Comparison of ENCODE assay signal across 8 mouse cellular contexts in the genomic region with DNA sequence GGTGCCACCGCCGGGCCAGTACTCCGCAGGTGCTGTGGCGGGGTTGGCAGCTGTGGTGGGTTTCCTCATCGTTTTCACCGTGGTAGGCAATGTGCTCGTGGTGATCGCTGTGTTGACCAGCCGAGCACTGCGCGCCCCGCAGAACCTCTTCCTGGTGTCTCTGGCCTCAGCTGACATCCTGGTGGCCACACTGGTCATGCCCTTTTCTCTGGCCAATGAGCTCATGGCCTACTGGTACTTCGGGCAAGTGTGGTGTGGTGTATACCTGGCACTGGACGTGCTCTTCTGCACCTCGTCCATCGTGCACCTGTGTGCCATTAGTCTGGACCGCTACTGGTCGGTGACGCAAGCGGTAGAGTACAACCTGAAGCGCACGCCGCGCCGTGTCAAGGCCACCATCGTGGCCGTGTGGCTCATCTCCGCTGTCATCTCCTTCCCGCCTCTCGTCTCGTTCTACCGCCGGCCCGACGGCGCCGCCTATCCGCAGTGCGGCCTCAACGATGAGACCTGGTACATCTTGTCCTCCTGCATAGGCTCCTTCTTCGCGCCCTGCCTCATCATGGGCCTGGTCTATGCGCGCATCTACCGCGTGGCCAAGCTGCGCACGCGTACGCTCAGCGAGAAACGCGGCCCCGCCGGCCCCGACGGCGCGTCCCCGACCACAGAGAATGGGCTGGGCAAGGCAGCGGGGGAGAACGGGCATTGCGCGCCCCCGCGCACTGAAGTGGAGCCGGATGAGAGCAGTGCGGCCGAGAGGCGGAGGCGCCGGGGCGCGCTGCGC. TPM values are rescaled to one million over a fixed set of nuclear protein-coding genes. Genes with fewer than 3 reads are reported as not detected.
DNase-seq lines count a peak whose midpoint lies in the region; ATAC-seq lines count a peak whose summit lies in the region.

No protein-coding gene starts in this region.

- H3K4me1 ChIP-seq in midbrain, embryonic 10.5 days = peaks cover 28% of the 10 kb centered on the region
- peaks cover 5% of the 10 kb centered on the region; the same call in 1 of the 2 replicates for H3K4me1 ChIP-seq in stomach, embryonic 16.5 days (ENCODE audit: control insufficient read depth, insufficient read depth, low read length)

- ATAC-seq in stomach, embryonic 16.5 days (ENCODE audit: insufficient read depth, low FRiP score) = no peak

- H3K9ac ChIP-seq in stomach, embryonic 16.5 days (ENCODE audit: low read length) = no peak overlapping the region

- no peak overlapping the region for H3K27ac ChIP-seq in midbrain, embryonic 10.5 days (replicated peaks)
- no peak overlapping the region for H3K27ac ChIP-seq in stomach, embryonic 16.5 days (ENCODE audit: low read length)

- H3K4me3 ChIP-seq in midbrain, embryonic 10.5 days = peak overlapping the region; percentile 62
- H3K4me3 ChIP-seq in stomach, embryonic 16.5 days (replicated peaks; ENCODE audit: low read length) = peak overlapping the region; percentile 44

- peaks cover 94% of the 10 kb centered on the region for H3K27me3 ChIP-seq in midbrain, embryonic 10.5 days (ENCODE audit: low read depth, poor library complexity, severe bottlenecking)
- H3K27me3 ChIP-seq in stomach, embryonic 16.5 days (ENCODE audit: control insufficient read depth, insufficient read depth, low read length) = peaks cover 65% of the 10 kb centered on the region

- no peaks in the 10 kb centered on the region for H3K36me3 ChIP-seq in midbrain, embryonic 10.5 days
- no peaks in the 10 kb centered on the region for H3K36me3 ChIP-seq in stomach, embryonic 16.5 days (ENCODE audit: control insufficient read depth, insufficient read depth, low read length)

- H3K4me2 ChIP-seq in stomach, embryonic 16.5 days (ENCODE audit: low read depth, low read length) = peak overlapping the region; percentile 66

- H3K9me3 ChIP-seq in midbrain, embryonic 10.5 days (replicated peaks) = no peaks in the 10 kb centered on the region
- no peaks in the 10 kb centered on the region for H3K9me3 ChIP-seq in stomach, embryonic 16.5 days (replicated peaks; ENCODE audit: control insufficient read depth, low read length)

- peak; percentile 10 to 16 for DNase-seq in spleen, postnatal 10 days (ENCODE audit: low spot score in 2 of 2)
- no peak for DNase-seq in spleen, adult 12 weeks (ENCODE audit: low spot score)
- peak; percentile 50 for DNase-seq in cerebellum, adult 8-10 months
- DNase-seq in frontal cortex, postnatal 10 days (ENCODE audit: low spot score in 2 of 2) = peak; percentile 23 to 42
- peak; percentile 47 to 70 for DNase-seq in layer of hippocampus, adult 8-10 months (ENCODE audit: low spot score in 2 of 2)
- peak; percentile 49 for DNase-seq in midbrain, embryonic 10.5 days (ENCODE audit: low spot score)
- DNase-seq in gastrocnemius, postnatal 14 days = no peak

- intact Hi-C loops in gastrocnemius, postnatal 14 days (cut with DNase I; ENCODE audit: low total_unique reads) = no loop called here

- 6% methylated on average over 74 of the region's 75 CpGs for WGBS in midbrain, embryonic 10.5 days
- WGBS in stomach, embryonic 16.5 days = 5% methylated on average over 75 of the region's 75 CpGs

RNA-seq across cellular contexts. Expression of a gene that starts 2.1 kb away (rescaled TPM):
- total RNA-seq in layer of hippocampus, adult 8-10 months (2022) = 10 to 100 TPM; 19.5 to 27.9 (median 21.8) TPM
- polyA plus RNA-seq in midbrain, embryonic 10.5 days (2016; fragmentation: Nextera tagmentation; extraction: Ambion mirVana) = not detected in 2 replicates
- not detected in 2 replicates for polyA plus RNA-seq in stomach, embryonic 16.5 days (2015; fragmentation: Nextera tagmentation; extraction: Ambion mirVana)
- under 1 TPM; 0.24 to 0.37 TPM for total RNA-seq in gastrocnemius, postnatal 14 days (2021)

Comparison
In these comparisons a context has a peak if more than half of its experiments do, and no peak if none do; other contexts are left out.
1. DNase-seq: peak in spleen, postnatal 10 days (2 of 2), cerebellum, adult 8-10 months (single experiment), frontal cortex, postnatal 10 days (2 of 2), layer of hippocampus, adult 8-10 months (2 of 2) and midbrain, embryonic 10.5 days (single experiment); none in spleen, adult 12 weeks (single experiment) and gastrocnemius, postnatal 14 days (single experiment).
2. RNA of a gene that starts 2.1 kb away (total RNA-seq): 19.5 to 27.9 TPM in layer of hippocampus, adult 8-10 months; 0.24 to 0.37 TPM in gastrocnemius, postnatal 14 days; every median in the first group is over 10 times any median in the second.